Mouse (Mus musculus) hindbrain, embryonic 12.5 days (tissue): ENCODE data around the gene Plekhh2. TPM values are rescaled to one million over a fixed set of nuclear protein-coding genes. Genes with fewer than 3 reads are reported as not detected.
A peak's percentile ranks its signal among the peaks of the same experiment; 100 is the strongest.
"Not testable (repeated sequence)": the region's sequence is repeated elsewhere in the genome, so short reads cannot be mapped to it uniquely, and the experiment has no call there.

Experiments used
- ATAC-seq: fragments of 200-750 bp; cut with Nextera tagmentation; 2 replicates; pipeline ENCODE4 v1.8.0; 2017; ENCODE audit warnings: moderate TSS enrichment; ENCODE audit not compliant: low FRiP score
- H3K27ac ChIP-seq: fragments of 300-500 bp; sonication (generic); 2 replicates; pipeline ENCODE4 v1.5.1; 2016; ENCODE audit warnings: mild to moderate bottlenecking
- H3K27me3 ChIP-seq: fragments of 300-500 bp; sonication (generic); 2 replicates; pipeline ENCODE4 v1.6.1; 2016; ENCODE audit warnings: mild to moderate bottlenecking
- H3K36me3 ChIP-seq: fragments of 300-500 bp; sonication (generic); 2 replicates; pipeline ENCODE4 v1.6.1; 2016; ENCODE audit warnings: mild to moderate bottlenecking
- H3K4me1 ChIP-seq: fragments of 300-500 bp; sonication (generic); 2 replicates; pipeline ENCODE4 v1.6.1; 2016
- H3K4me2 ChIP-seq: fragments of 300-500 bp; sonication (generic); replicated peaks from 2 replicates; pipeline ENCODE4 v1.6.1; 2016; ENCODE audit warnings: mild to moderate bottlenecking
- H3K4me3 ChIP-seq: fragments of 300-500 bp; sonication (generic); 2 replicates; pipeline ENCODE4 v1.5.1; 2016; ENCODE audit warnings: mild to moderate bottlenecking
- H3K9ac ChIP-seq: fragments of 300-500 bp; sonication (generic); 2 replicates; pipeline ENCODE4 v1.6.1; 2016; ENCODE audit warnings: mild to moderate bottlenecking, moderate library complexity
- H3K9me3 ChIP-seq: fragments of 300-500 bp; sonication (generic); replicated peaks from 2 replicates; pipeline ENCODE4 v1.6.1; 2016; ENCODE audit warnings: mild to moderate bottlenecking
- WGBS: fragments of 180-500 bp; shearing (Covaris S2); methylation state at CpG from one replicate; pipeline ENCODE4 v1.1.7; 2016; 5-methylcytosine and 5-hydroxymethylcytosine counted together
- polyA plus RNA-seq: library from polyadenylated mRNA; unstranded; fragments of >200 nt; fragmentation: Nextera tagmentation; extraction: Ambion mirVana; gene quantifications from 2 replicates; pipeline ENCODE4 v1.2.1, GENCODE M21; 2016

Gene Plekhh2
- polyA plus RNA-seq, 1 experiment from 2014 or later = 3.8 TPM

DNA sequence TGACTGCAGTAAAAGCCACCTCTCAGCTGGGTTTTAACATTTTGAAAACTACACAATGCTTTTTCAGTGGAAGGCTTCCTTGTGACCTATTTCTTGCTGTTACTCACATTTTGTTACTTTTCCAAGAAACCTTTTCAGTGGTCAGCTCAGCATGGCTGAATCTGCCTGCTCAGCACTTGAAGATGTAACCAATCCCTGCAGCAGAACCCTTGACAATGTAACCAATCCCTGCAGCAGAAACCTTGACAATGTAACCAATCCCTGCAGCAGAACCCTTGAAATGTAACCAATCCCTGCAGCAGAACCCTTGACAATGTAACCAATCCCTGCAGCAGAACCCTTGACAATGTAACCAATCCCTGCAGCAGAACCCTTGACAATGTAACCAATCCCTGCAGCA, 52.6 kb downstream of the Plekhh2 start:
- H3K27me3 ChIP-seq, H3K4me2 ChIP-seq, ATAC-seq, H3K4me3 ChIP-seq, H3K9me3 ChIP-seq, H3K36me3 ChIP-seq, H3K9ac ChIP-seq, H3K4me1 ChIP-seq, H3K27ac ChIP-seq: not testable (repeated sequence)

DNA sequence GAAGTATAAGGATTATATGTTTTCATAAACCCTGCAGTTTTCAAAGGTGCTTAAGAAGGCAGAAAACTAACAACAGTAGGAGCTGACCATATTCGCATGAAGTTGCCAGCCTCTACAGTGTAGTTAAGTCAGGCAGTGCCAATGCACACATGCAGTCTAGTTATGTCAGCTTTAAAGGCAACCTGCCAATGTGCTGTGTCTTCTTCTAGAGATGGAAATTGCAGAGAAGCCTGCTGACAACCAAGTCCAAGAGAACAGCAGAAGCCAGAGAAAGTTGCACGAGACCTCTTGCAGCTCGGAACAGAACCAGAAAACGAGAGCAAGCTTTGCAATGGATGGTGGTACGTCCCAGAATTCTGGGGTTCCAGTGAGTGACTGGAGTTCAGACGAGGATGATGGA, 54.1 kb downstream of the Plekhh2 start:
- 93% methylated on average over 6 of the region's 6 CpGs for WGBS
- H3K4me3 ChIP-seq = no peak overlapping the region
- H3K9ac ChIP-seq = no peak overlapping the region
- no peak for ATAC-seq
- H3K4me1 ChIP-seq = peaks cover 9% of the 10 kb centered on the region
- H3K4me2 ChIP-seq = no peak overlapping the region
- no peaks in the 10 kb centered on the region for H3K9me3 ChIP-seq
- no peaks in the 10 kb centered on the region for H3K27me3 ChIP-seq
- no peak overlapping the region for H3K27ac ChIP-seq
- no peaks in the 10 kb centered on the region for H3K36me3 ChIP-seq

DNA sequence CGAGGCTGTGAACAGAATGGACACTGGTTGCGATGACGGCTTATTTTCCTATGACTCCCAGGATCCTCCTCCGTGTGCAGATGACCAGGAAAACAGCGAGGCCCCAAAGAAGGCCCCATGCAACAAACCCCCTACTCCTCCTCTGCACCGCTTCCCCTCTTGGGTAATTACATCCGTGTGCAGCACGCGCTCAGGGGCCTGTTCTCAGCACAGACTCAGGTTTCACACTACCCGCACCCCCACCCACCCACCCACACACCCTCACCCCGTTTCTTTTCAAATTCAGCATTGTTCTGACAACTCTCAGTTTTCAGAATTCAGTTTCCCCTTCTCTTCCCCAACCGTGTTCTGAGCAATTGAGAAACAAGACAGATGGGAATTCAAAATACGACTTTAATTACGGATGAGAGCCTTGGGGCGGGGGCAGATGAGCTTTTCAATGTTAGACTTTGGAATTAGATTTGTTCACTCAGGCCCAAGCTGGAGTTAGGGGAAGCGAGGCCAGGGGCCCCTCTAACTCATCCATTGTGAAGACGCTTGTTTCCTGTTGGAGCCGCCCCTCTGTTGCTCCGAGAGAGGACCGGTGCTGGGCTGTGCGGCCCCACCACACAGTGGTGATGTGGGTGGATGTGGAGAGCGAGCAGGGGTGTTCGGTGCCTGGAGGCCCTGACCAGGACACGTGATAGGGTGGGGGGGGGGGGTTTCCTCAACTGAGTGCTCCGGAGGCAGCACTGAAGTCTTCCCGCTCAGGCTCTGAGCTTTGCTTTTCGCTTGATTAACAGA, 55.3 kb downstream of the Plekhh2 start:
- Histone ChIP-seq H3K4me2 (peak overlapping the region; percentile 31), H3K27ac (peak overlapping the region; percentile 12; the same call in 1 of the 2 replicates), H3K4me1 (peaks cover 9% of the 10 kb centered on the region), H3K27me3 (no peaks in the 10 kb centered on the region), H3K4me3 (no peak overlapping the region), H3K9me3 (no peaks in the 10 kb centered on the region), H3K9ac (no peak overlapping the region), H3K36me3 (no peaks in the 10 kb centered on the region)
- peak; percentile 80 for ATAC-seq
- WGBS = 50% methylated on average over 27 of the region's 27 CpGs

DNA sequence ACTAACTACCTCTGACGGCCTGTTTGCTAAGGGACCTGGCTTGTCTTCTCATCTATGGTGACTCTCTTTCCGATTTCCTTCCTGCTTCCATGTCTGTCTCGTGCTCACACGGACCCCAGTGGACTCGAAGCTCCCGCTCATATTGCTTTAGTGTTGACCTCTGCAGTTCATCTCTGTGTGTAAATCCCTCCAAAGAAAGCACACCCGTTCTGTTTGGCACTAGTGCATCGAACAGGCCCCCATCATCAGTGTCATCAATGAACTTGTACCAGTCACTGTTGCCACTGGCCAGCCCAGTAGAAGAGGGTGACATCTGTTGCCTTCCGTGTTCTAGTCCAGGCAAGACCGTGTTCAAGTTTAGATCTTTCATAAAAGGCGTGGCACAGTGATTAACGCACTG, 57.1 kb downstream of the Plekhh2 start:
- ATAC-seq = no peak
- H3K9ac ChIP-seq = no peak overlapping the region
- H3K4me3 ChIP-seq = no peak overlapping the region
- peaks cover 9% of the 10 kb centered on the region for H3K4me1 ChIP-seq
- no peaks in the 10 kb centered on the region for H3K9me3 ChIP-seq
- no peak overlapping the region for H3K27ac ChIP-seq
- no peaks in the 10 kb centered on the region for H3K27me3 ChIP-seq
- WGBS = 94% methylated on average over 12 of the region's 12 CpGs
- H3K4me2 ChIP-seq = no peak overlapping the region
- no peaks in the 10 kb centered on the region for H3K36me3 ChIP-seq

DNA sequence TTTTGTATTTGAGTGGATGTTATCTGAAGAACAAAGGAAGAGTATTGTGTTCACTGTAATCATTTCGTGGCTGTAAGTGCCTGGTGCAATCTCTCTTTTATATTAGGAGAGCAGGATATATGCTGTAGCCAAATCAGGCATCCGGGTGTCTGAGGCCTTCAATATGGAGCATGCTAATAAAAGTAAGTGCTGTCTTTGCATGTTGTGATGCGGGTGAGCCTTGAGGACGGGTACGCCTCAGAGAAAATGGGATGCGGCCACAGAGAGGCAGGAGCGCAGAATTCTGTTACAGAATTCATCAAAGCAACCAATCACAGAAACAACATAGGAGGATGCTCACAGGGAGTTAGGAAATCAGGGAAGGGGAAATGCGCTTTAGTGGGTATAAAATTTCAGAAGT, 58.1 kb downstream of the Plekhh2 start:
- Histone ChIP-seq H3K4me1 (peaks cover 9% of the 10 kb centered on the region), H3K36me3 (no peaks in the 10 kb centered on the region), H3K27me3 (no peaks in the 10 kb centered on the region), H3K4me2 (no peak overlapping the region), H3K9ac (no peak overlapping the region), H3K9me3 (no peaks in the 10 kb centered on the region), H3K27ac (no peak overlapping the region), H3K4me3 (no peak overlapping the region)
- no peak for ATAC-seq
- 79% methylated on average over 8 of the region's 8 CpGs for WGBS

DNA sequence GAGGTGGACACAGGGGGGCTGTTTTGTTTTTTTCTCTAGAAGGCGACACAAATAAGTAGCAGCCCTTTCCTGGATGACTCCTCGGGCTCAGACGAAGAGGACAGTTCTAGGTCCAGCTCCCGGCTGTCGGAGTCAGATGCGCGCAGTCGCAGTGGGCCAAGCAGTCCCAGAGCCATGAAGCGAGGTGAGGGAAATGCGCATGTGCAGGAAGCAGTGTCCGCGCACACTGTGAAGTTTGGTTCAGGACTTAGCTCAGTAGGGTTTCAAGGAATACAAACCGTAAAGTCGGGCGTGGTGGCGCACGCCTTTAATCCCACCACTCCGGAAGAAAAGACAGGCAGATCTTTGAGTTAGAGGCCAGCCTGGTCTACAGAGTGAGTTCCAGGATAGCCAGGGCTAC, 59.9 kb downstream of the Plekhh2 start:
- no peak overlapping the region for H3K9ac ChIP-seq
- peak overlapping the region; percentile 8; the same call in 1 of the 2 replicates for H3K4me2 ChIP-seq
- no peaks in the 10 kb centered on the region for H3K9me3 ChIP-seq
- 82% methylated on average over 18 of the region's 18 CpGs for WGBS
- H3K27me3 ChIP-seq = no peaks in the 10 kb centered on the region
- peaks cover 9% of the 10 kb centered on the region for H3K4me1 ChIP-seq
- ATAC-seq = no peak
- H3K36me3 ChIP-seq = no peaks in the 10 kb centered on the region
- H3K4me3 ChIP-seq = no peak overlapping the region
- no peak overlapping the region for H3K27ac ChIP-seq

DNA sequence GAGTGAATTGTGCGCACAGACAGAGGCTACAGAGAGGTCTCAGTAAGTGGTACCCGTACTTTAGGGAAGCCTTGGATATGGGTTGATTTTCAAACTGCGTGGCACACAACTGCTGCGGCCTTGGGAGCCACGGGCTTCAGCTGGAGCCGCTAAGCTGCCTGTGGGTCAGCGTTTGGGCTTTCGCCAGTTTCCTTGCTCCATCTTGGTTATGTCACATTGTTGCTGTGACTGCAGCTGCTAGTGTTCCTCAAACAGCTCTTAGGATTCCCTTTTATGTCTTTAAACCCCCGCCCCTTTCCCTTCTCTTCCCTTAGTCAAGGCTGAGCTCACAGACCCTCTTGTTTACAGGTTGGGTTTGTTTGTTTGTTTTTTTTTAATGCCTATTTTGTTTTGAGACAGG, 61.6 kb downstream of the Plekhh2 start:
- H3K27me3 ChIP-seq = no peaks in the 10 kb centered on the region
- ATAC-seq = no peak
- H3K4me3 ChIP-seq = no peak overlapping the region
- WGBS = 94% methylated on average over 9 of the region's 9 CpGs
- H3K9ac ChIP-seq = no peak overlapping the region
- H3K4me1 ChIP-seq = no peaks in the 10 kb centered on the region
- H3K4me2 ChIP-seq = no peak overlapping the region
- H3K36me3 ChIP-seq = no peaks in the 10 kb centered on the region
- no peak overlapping the region for H3K27ac ChIP-seq
- no peaks in the 10 kb centered on the region for H3K9me3 ChIP-seq

DNA sequence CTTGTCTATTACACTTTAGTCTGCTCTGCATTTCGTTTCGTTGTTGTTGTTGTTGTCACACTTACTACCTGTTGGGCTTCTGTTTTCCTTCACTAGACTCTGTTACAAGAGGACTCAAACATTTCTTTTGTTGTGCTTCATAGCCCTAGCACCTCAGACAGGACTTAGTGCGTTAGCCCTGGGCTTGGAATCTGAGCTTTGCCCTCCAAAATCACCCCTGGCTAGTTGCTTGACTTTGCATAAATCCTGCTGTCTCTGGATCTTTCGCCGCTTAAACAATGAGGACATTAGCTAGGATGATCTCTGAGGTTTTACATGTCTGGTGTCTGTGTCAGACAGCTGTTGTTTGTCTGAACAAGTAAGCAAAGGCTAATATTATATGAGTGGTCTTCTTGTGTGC, 62.2 kb downstream of the Plekhh2 start:
- H3K27ac ChIP-seq = no peak overlapping the region
- H3K4me1 ChIP-seq = no peaks in the 10 kb centered on the region
- H3K4me3 ChIP-seq = no peak overlapping the region
- 88% methylated on average over 5 of the region's 5 CpGs for WGBS
- no peak overlapping the region for H3K4me2 ChIP-seq
- H3K9ac ChIP-seq = no peak overlapping the region
- no peaks in the 10 kb centered on the region for H3K36me3 ChIP-seq
- H3K27me3 ChIP-seq = no peaks in the 10 kb centered on the region
- no peak for ATAC-seq
- no peaks in the 10 kb centered on the region for H3K9me3 ChIP-seq

DNA sequence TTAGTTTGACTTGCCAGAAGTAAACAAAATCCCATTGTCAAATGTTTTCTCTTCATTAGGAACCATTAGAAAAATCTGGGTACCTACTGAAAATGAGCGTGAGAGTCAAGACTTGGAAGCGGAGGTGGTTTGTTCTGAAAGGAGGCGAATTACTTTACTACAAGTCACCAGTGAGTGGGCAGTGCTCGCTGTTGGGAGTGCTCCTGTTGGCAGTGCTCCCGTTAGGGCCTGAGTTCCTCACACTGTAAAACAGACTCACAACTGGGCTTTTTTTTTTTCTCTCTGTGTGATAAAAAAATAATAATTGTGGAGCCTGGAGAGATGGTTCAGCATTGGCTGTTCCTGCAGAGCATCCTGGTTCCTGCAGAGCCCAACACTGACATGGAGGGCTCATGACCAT, 63.4 kb downstream of the Plekhh2 start:
- Histone ChIP-seq H3K9ac (no peak overlapping the region), H3K36me3 (no peaks in the 10 kb centered on the region), H3K4me1 (0 out of 2 replicates have a peak, but pooled peaks cover 2% of the 10 kb centered on the region), H3K4me3 (no peak overlapping the region), H3K9me3 (no peaks in the 10 kb centered on the region), H3K27me3 (no peaks in the 10 kb centered on the region), H3K27ac (no peak overlapping the region), H3K4me2 (no peak overlapping the region)
- WGBS = 94% methylated on average over 5 of the region's 5 CpGs
- no peak for ATAC-seq

DNA sequence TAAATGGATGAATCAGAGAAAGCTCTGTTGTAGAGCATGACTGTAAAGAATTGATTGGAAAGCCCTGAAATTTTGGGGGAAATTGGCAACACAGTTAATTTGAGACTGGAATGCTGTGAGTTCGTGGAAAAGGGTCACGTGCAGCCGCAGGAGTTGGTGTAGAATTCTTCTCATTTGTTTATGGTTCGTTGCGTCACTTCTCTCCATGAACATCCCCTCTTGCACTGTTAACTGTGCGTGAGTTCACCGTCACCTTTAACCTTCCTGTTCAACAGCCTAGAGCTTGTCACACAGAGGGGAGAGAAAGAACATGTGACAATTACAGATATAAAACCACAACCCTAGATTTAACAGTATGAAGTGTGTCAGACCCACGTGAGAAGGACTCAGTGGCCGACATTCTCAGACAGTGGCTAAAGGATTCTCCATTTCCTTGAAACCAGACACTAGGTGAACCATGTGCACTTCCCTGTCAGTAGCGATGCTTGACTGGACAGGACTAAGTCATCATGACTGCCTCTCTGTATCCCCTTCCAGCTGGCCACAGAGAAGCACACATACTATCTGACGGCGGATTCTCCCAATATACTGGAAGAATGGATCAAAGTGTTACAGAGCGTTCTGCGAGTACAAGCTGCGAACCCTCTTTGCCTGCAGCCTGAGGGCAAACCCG, 65.1 kb downstream of the Plekhh2 start:
- no peaks in the 10 kb centered on the region for H3K9me3 ChIP-seq
- no peak overlapping the region for H3K9ac ChIP-seq
- no peak overlapping the region for H3K4me3 ChIP-seq
- peaks cover 12% of the 10 kb centered on the region for H3K4me1 ChIP-seq
- no peak overlapping the region; the same call in 1 of the 2 replicates for H3K27ac ChIP-seq
- no peaks in the 10 kb centered on the region for H3K27me3 ChIP-seq
- no peaks in the 10 kb centered on the region for H3K36me3 ChIP-seq
- no peak for ATAC-seq
- no peak overlapping the region for H3K4me2 ChIP-seq
- WGBS = 80% methylated on average over 16 of the region's 16 CpGs

DNA sequence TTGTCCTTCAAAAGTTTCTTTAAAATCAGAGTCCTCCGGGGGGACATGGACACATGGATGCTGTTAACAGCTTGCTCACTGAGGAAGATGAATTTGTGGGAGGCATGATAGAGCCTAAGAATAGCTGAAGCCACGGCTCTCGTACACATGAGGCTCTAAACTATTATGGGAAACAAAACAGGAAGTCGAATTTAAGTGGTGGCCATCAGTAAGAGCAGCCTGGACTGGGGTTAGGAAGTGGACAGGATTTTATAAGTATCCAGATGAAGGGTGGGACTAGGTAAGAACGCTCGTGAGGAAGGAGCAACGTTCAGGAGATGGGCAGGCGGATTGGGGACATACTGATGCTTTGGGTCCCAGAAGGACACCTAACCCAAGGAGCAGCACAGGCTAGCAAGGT, 67.6 kb downstream of the Plekhh2 start:
- no peaks in the 10 kb centered on the region for H3K27me3 ChIP-seq
- ATAC-seq = no peak
- peaks cover 12% of the 10 kb centered on the region for H3K4me1 ChIP-seq
- H3K9me3 ChIP-seq = no peaks in the 10 kb centered on the region
- H3K4me3 ChIP-seq = no peak overlapping the region
- H3K36me3 ChIP-seq = no peaks in the 10 kb centered on the region
- H3K27ac ChIP-seq = no peak overlapping the region
- no peak overlapping the region for H3K4me2 ChIP-seq
- 90% methylated on average over 8 of the region's 8 CpGs for WGBS
- no peak overlapping the region for H3K9ac ChIP-seq

DNA sequence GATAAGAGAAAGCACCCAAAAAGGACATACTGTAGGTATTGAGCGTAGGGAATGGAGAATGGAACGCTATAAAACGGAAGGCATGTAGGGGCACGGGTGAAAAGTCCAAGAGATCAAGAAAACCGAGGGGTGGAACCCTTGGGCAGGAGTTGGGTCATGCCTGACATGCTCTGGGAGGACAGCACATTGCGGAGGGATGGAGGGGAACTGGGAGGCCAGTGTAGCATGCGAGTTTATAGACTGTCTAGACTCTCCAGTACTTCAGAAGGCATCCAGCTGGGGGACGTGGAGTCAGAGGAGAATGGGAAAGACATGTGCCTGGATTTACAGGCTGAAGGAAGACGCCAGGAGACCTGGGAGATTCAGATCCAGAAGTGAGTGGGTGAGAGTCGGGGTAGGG, 68.1 kb downstream of the Plekhh2 start:
- Histone ChIP-seq H3K4me3 (no peak overlapping the region), H3K27me3 (no peaks in the 10 kb centered on the region), H3K9ac (no peak overlapping the region), H3K9me3 (no peaks in the 10 kb centered on the region), H3K4me2 (no peak overlapping the region), H3K4me1 (peaks cover 12% of the 10 kb centered on the region), H3K36me3 (no peaks in the 10 kb centered on the region), H3K27ac (no peak overlapping the region)
- ATAC-seq = no peak
- 88% methylated on average over 10 of the region's 10 CpGs for WGBS

DNA sequence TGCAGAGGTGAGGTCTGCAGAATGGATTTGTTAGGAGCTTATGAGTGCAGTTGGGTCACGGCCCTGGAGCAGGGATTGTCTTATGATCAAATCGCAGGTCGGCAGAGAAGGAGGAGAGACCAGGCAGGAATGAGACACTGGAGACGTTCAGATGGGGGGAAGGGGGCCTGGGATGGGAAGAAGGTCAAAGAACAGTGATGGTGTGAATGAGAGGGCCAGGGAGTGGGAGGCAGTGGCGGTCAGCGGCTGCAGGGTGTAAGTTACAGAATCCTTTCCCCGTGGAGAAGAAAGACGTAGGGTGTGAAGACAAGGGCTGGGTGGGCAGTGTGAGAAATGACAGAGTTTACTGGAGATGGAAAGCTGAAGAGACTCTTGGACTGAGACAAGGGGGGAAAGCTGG, 69.1 kb downstream of the Plekhh2 start:
- H3K27ac ChIP-seq = no peak overlapping the region
- peaks cover 12% of the 10 kb centered on the region for H3K4me1 ChIP-seq
- H3K4me2 ChIP-seq = no peak overlapping the region
- no peaks in the 10 kb centered on the region for H3K36me3 ChIP-seq
- H3K27me3 ChIP-seq = no peaks in the 10 kb centered on the region
- no peak overlapping the region for H3K4me3 ChIP-seq
- WGBS = 54% methylated on average over 8 of the region's 8 CpGs
- no peak for ATAC-seq
- no peak overlapping the region for H3K9ac ChIP-seq
- H3K9me3 ChIP-seq = no peaks in the 10 kb centered on the region
